Mouse (Mus musculus): ENCODE data around the gene Wwp2. TPM values are rescaled to one million over a fixed set of nuclear protein-coding genes. Genes with fewer than 3 reads are reported as not detected.

Gene Wwp2
- total and polyA plus RNA-seq, 3 experiments: 21.8 to 31.5 TPM; not detected in 1

DNA sequence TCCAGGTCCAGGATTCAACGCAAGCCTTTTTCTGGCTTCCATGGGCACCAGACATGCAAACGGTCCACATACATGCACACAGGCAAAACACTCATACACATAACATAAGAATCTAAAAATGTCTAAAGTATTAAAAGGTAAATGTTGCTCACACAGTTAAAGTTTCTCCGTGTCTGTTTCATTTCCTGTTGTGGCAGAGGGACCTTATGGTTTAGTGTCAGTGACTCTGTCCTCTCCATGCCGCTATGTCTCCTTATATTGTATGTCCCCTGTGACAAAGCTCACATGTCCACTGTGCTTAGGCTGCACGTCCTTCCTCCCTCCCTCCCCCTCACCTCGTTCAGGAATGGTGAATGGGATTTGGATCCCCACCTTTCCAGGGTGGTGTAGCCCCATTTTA, 13.5 kb downstream of the Wwp2 start:
- DNase-seq (ENCODE audit: low read depth, low spot score): no peak
- no peaks in the 10 kb centered on the region for H3K4me1 ChIP-seq (ENCODE audit: control insufficient read depth in 1 of 2, insufficient read depth in 2 of 2, low read length in 2 of 2)
- H3K9ac ChIP-seq (ENCODE audit: control insufficient read depth, low read depth, low read length, poor library complexity, severe bottlenecking): no peak overlapping the region
- TF ChIP-seq SIN3A (IDR thresholded peaks at IDR 0.05; ENCODE audit: low read length): no peak
- no peak for TF ChIP-seq RCOR1 (IDR thresholded peaks at IDR 0.05; ENCODE audit: low read depth, low read length)
- no peak for TF ChIP-seq SMC3 (IDR thresholded peaks at IDR 0.05; ENCODE audit: low read depth, low read length)
- no peak for TF ChIP-seq TCF12 (IDR thresholded peaks at IDR 0.05; ENCODE audit: low read depth, low read length)
- no peak for TF ChIP-seq ELF1 (IDR thresholded peaks at IDR 0.05; ENCODE audit: low read depth, low read length)
- no peak for TF ChIP-seq MXI1 (IDR thresholded peaks at IDR 0.05; ENCODE audit: low read depth, low read length)
- TF ChIP-seq USF2 (IDR thresholded peaks at IDR 0.05; ENCODE audit: borderline replicate concordance in 1 of 2, insufficient read depth in 1 of 2, low read depth in 1 of 2, low read length in 2 of 2): no peak
- no peak for TF ChIP-seq BHLHE40 (IDR thresholded peaks at IDR 0.05; ENCODE audit: borderline replicate concordance, low read depth, low read length)
- TF ChIP-seq ZC3H11A (IDR thresholded peaks at IDR 0.05; ENCODE audit: low read depth, low read length): no peak
- no peak for TF ChIP-seq NELFE (IDR thresholded peaks at IDR 0.05; ENCODE audit: low read depth, low read length)
- TF ChIP-seq RAD21 (IDR thresholded peaks at IDR 0.05; ENCODE audit: low read depth, low read length): no peak
- no peak for TF ChIP-seq UBTF (IDR thresholded peaks at IDR 0.05; ENCODE audit: borderline replicate concordance, insufficient read depth, low read depth, low read length)
- no peak for TF ChIP-seq NRF1 (IDR thresholded peaks at IDR 0.05; ENCODE audit: insufficient read depth, low read depth, low read length, poor library complexity, severe bottlenecking)
- no peak for TF ChIP-seq EP300 (IDR thresholded peaks at IDR 0.05; ENCODE audit: low read depth in 1 of 2, low read length in 2 of 2)
- TF ChIP-seq KAT2A (conservative IDR thresholded peaks at IDR 0.05; ENCODE audit: low read depth, low read length): no peak
- TF ChIP-seq MAFK (IDR thresholded peaks at IDR 0.05; ENCODE audit: borderline replicate concordance, low read depth, low read length): no peak
- no peak for TF ChIP-seq CHD1 (IDR thresholded peaks at IDR 0.05; ENCODE audit: low read depth, low read length)
- no peaks in the 10 kb centered on the region for H3K36me3 ChIP-seq (ENCODE audit: control insufficient read depth in 1 of 2, insufficient read depth in 2 of 2, low read length in 2 of 2)
- H3K27ac ChIP-seq (ENCODE audit: control insufficient read depth, low read depth, low read length): no peak overlapping the region
- H3K9me3 ChIP-seq (replicated peaks; ENCODE audit: insufficient read depth, low read length): no peaks in the 10 kb centered on the region
- H3K27me3 ChIP-seq (ENCODE audit: control insufficient read depth in 1 of 2, insufficient read depth in 2 of 2, low read length in 2 of 2): no peaks in the 10 kb centered on the region
- H3K79me2 ChIP-seq (ENCODE audit: control insufficient read depth, insufficient read depth, low read length, poor library complexity): no peaks in the 10 kb centered on the region
- H3K4me3 ChIP-seq (ENCODE audit: control insufficient read depth in 1 of 2, insufficient read depth in 1 of 2, low read depth in 2 of 2, low read length in 2 of 2): no peak overlapping the region

- Histone ChIP-seq H3K36me3 (ENCODE audit: control insufficient read depth in 1 of 2, insufficient read depth in 2 of 2, low read length in 2 of 2) (no peaks in the 10 kb centered on the region), H3K4me3 (ENCODE audit: control insufficient read depth in 1 of 2, insufficient read depth in 1 of 2, low read depth in 2 of 2, low read length in 2 of 2) (no peak overlapping the region), H3K9me3 (replicated peaks; ENCODE audit: insufficient read depth, low read length) (no peaks in the 10 kb centered on the region), H3K9ac (ENCODE audit: control insufficient read depth, low read depth, low read length, poor library complexity, severe bottlenecking) (no peak overlapping the region), H3K27me3 (ENCODE audit: control insufficient read depth in 1 of 2, insufficient read depth in 2 of 2, low read length in 2 of 2) (no peaks in the 10 kb centered on the region), H3K4me1 (ENCODE audit: control insufficient read depth in 1 of 2, insufficient read depth in 2 of 2, low read length in 2 of 2) (no peaks in the 10 kb centered on the region), H3K79me2 (ENCODE audit: control insufficient read depth, insufficient read depth, low read length, poor library complexity) (no peaks in the 10 kb centered on the region), H3K27ac (ENCODE audit: control insufficient read depth, low read depth, low read length) (no peak overlapping the region)
- DNase-seq (ENCODE audit: low read depth, low spot score): no peak
- TF ChIP-seq MAX (IDR thresholded peaks at IDR 0.05; ENCODE audit: low read length) (no peak), CHD2 (IDR thresholded peaks at IDR 0.05; ENCODE audit: low read length) (no peak), CHD1 (IDR thresholded peaks at IDR 0.05; ENCODE audit: low read depth, low read length) (no peak), RAD21 (IDR thresholded peaks at IDR 0.05; ENCODE audit: low read depth, low read length) (no peak), ZKSCAN1 (IDR thresholded peaks at IDR 0.05; ENCODE audit: low read depth, low read length) (no peak), SIN3A (IDR thresholded peaks at IDR 0.05; ENCODE audit: low read length) (no peak), UBTF (IDR thresholded peaks at IDR 0.05; ENCODE audit: borderline replicate concordance, insufficient read depth, low read depth, low read length) (no peak), USF2 (IDR thresholded peaks at IDR 0.05; ENCODE audit: borderline replicate concordance in 1 of 2, insufficient read depth in 1 of 2, low read depth in 1 of 2, low read length in 2 of 2) (no peak), MAZ (IDR thresholded peaks at IDR 0.05; ENCODE audit: low read depth, low read length) (no peak), ZMIZ1 (IDR thresholded peaks at IDR 0.05; ENCODE audit: low read depth, low read length) (no peak), MAFK (IDR thresholded peaks at IDR 0.05; ENCODE audit: borderline replicate concordance, low read depth, low read length) (no peak), HCFC1 (IDR thresholded peaks at IDR 0.05; ENCODE audit: low read depth, low read length) (no peak)
Measured at GRCm38 (mm10) chr8:107451414-107452066, 15.4 kb downstream of the Wwp2 start.

Data from MEL (cell line).